Mouse (Mus musculus) heart, adult 2 months (tissue): ENCODE results near the gene Tmub1. TPM values are rescaled to one million over a fixed set of nuclear protein-coding genes. Genes with fewer than 3 reads are reported as not detected.
A peak's percentile ranks its signal among the peaks of the same experiment; 100 is the strongest.
"Not testable (repeated sequence)": the region's sequence is repeated elsewhere in the genome, so short reads cannot be mapped to it uniquely, and the experiment has no call there.

Experiments
- DNase-seq, 2 experiments: peaks; one replicate each; pipeline ENCODE4 v3.0.0; 2021
- H3K27ac ChIP-seq: fragments of 200-600 bp; 2 replicates; pipeline ENCODE4 v1.8.1; 2022
- H3K27me3 ChIP-seq: fragments of 200-500 bp; 2 replicates; pipeline ENCODE4 v1.6.1; 2012; ENCODE audit warnings: mild to moderate bottlenecking, low read length, inconsistent platforms, mixed read lengths; ENCODE audit not compliant: control insufficient read depth, insufficient read depth
- H3K36me3 ChIP-seq: fragments of 200-500 bp; 2 replicates; pipeline ENCODE4 v1.6.1; 2012; ENCODE audit warnings: low read length, inconsistent platforms; ENCODE audit not compliant: control insufficient read depth, insufficient read depth
- H3K4me1 ChIP-seq: fragments of 200-500 bp; 2 replicates; pipeline ENCODE4 v1.6.1; 2011; ENCODE audit warnings: low read length; ENCODE audit not compliant: control insufficient read depth, insufficient read depth
- H3K4me3 ChIP-seq: fragments of 200-600 bp; 2 replicates; pipeline ENCODE4 v1.8.1; 2022
- H3K79me2 ChIP-seq: fragments of 200-500 bp; replicated peaks from 2 replicates; pipeline ENCODE4 v1.6.1; 2012; ENCODE audit warnings: mild to moderate bottlenecking, inconsistent platforms, low read length, moderate library complexity, mixed read lengths; ENCODE audit not compliant: control insufficient read depth, insufficient read depth
- H3K9ac ChIP-seq: fragments of 200-500 bp; 2 replicates; pipeline ENCODE4 v1.6.1; 2012; ENCODE audit warnings: low read depth, mild to moderate bottlenecking, control low read depth, inconsistent platforms, low read length, mixed read lengths
- CTCF ChIP-seq: fragments of 200-600 bp; IDR thresholded peaks from 2 replicates; pipeline ENCODE4 v1.8.1; 2022; ENCODE audit warnings: antibody characterized with exemption, mild to moderate bottlenecking, moderate library complexity
- WGBS: fragments of 180-500 bp; shearing (Covaris S2); methylation state at CpG from one replicate; pipeline ENCODE4 v1.1.7; 2018; 5-methylcytosine and 5-hydroxymethylcytosine counted together
- intact Hi-C: fragments of 180-260 bp; cut with DNase I; formaldehyde crosslinking; loops from one replicate; pipeline ENCODE4 v1.15.1; 2025
- polyA plus RNA-seq: library from polyadenylated mRNA; depleted of rRNA; stranded (reverse); fragments of >200 nt; gene quantifications from 2 replicates; pipeline ENCODE4 v1.2.3, GENCODE M21; 2012; rRNA removed
- total RNA-seq, 2 experiments: library from RNA; stranded (reverse); gene quantifications; 2 replicates each; pipeline ENCODE4 v1.2.3; 2021

Gene Tmub1
- total and polyA plus RNA-seq, 3 experiments, result 10.4 to 34.0 (median 13.9) TPM

GRCm38 (mm10) chr5:24396254-24396653 lies 51.4 kb downstream of the Tmub1 start:
- H3K4me3 ChIP-seq, H3K4me1 ChIP-seq, H3K36me3 ChIP-seq, H3K27me3 ChIP-seq, intact Hi-C loops, H3K27ac ChIP-seq, DNase-seq, H3K79me2 ChIP-seq, H3K9ac ChIP-seq: not testable (repeated sequence)
- TF ChIP-seq CTCF, result peak; percentile 57
- 88% methylated on average over 6 of the region's 6 CpGs for WGBS

Other genes with a start within 250 kb of the Tmub1 start
- gene Kcnh2, start 96.2 kb downstream of the Tmub1 start, total RNA-seq, result 10 to 100 TPM; 59.3 to 68.5 TPM
- 119 and 121 TPM in 2 replicates for gene Kcnh2, start 96.2 kb downstream of the Tmub1 start, polyA plus RNA-seq
- 10 to 100 TPM; 23.5 to 24.4 TPM for gene Nos3, start 83.0 kb downstream of the Tmub1 start, total RNA-seq
- 26.3 and 30.7 TPM in 2 replicates for gene Nos3, start 83.0 kb downstream of the Tmub1 start, polyA plus RNA-seq
- gene Atg9b, start 55.7 kb downstream of the Tmub1 start, total RNA-seq, result 1 to 10 TPM in 1 of 2 experiments, under 1 TPM in 1; 0.89 to 1.1 TPM
- gene Atg9b, start 55.7 kb downstream of the Tmub1 start, polyA plus RNA-seq, result 2.2 and 2.3 TPM in 2 replicates
- gene Abcb8, start 54.2 kb downstream of the Tmub1 start, total RNA-seq, result 10 to 100 TPM; 81.2 to 89.8 TPM
- 148 and 151 TPM in 2 replicates for gene Abcb8, start 54.2 kb downstream of the Tmub1 start, polyA plus RNA-seq
- under 1 TPM in 1 of 2 experiments, not detected in 1; 0.14 TPM for gene Asic3, start 34.5 kb downstream of the Tmub1 start, total RNA-seq
- gene Asic3, start 34.5 kb downstream of the Tmub1 start, polyA plus RNA-seq, result 0.32 and 0.59 TPM in 2 replicates
- 10 to 100 TPM; 19.9 to 21.7 TPM for gene Cdk5, start 24.3 kb downstream of the Tmub1 start, total RNA-seq
- gene Cdk5, start 24.3 kb downstream of the Tmub1 start, polyA plus RNA-seq, result 42.7 and 51.8 TPM in 2 replicates
- gene Slc4a2, start 24.0 kb downstream of the Tmub1 start, total RNA-seq, result 10 to 100 TPM; 22.4 to 25.9 TPM
- gene Slc4a2, start 24.0 kb downstream of the Tmub1 start, polyA plus RNA-seq, result 37.9 and 41.2 TPM in 2 replicates
- gene Fastk, start 2.6 kb downstream of the Tmub1 start, total RNA-seq, result 100 to 1,000 TPM; 287 to 328 TPM
- gene Fastk, start 2.6 kb downstream of the Tmub1 start, polyA plus RNA-seq, result 609 and 613 TPM in 2 replicates
- gene Agap3, start 4.3 kb upstream of the Tmub1 start, total RNA-seq, result 100 to 1,000 TPM in 1 of 2 experiments, 10 to 100 TPM in 1; 88.4 to 103 TPM
- gene Agap3, start 4.3 kb upstream of the Tmub1 start, polyA plus RNA-seq, result 78.1 and 102 TPM in 2 replicates
- not detected for gene Gbx1, start 79.3 kb upstream of the Tmub1 start, total RNA-seq
- 0.06 TPM in 1 of 2 replicates, not detected in the other for gene Gbx1, start 79.3 kb upstream of the Tmub1 start, polyA plus RNA-seq
- 10 to 100 TPM; 80.8 to 93.5 TPM for gene Asb10, start 93.1 kb upstream of the Tmub1 start, total RNA-seq
- gene Asb10, start 93.1 kb upstream of the Tmub1 start, polyA plus RNA-seq, result 138 and 163 TPM in 2 replicates
- not detected for gene 4931409K22Rik, start 109.0 kb upstream of the Tmub1 start, total RNA-seq
- 0.06 TPM in 1 of 2 replicates, not detected in the other for gene 4931409K22Rik, start 109.0 kb upstream of the Tmub1 start, polyA plus RNA-seq
- gene Abcf2, start 129.6 kb upstream of the Tmub1 start, total RNA-seq, result 10 to 100 TPM; 52.5 to 55.8 TPM
- 43.3 and 57.2 TPM in 2 replicates for gene Abcf2, start 129.6 kb upstream of the Tmub1 start, polyA plus RNA-seq
- 1 to 10 TPM; 7.5 to 9.0 TPM for gene Chpf2, start 138.9 kb upstream of the Tmub1 start, total RNA-seq
- 9.9 and 12.3 TPM in 2 replicates for gene Chpf2, start 138.9 kb upstream of the Tmub1 start, polyA plus RNA-seq
- gene Smarcd3, start 176.6 kb upstream of the Tmub1 start, total RNA-seq, result 10 to 100 TPM; 58.7 to 61.8 TPM
- gene Smarcd3, start 176.6 kb upstream of the Tmub1 start, polyA plus RNA-seq, result 60.2 and 61.0 TPM in 2 replicates
- 10 to 100 TPM; 32.2 to 39.9 TPM for gene Nub1, start 237.7 kb upstream of the Tmub1 start, total RNA-seq
- 26.3 and 32.8 TPM in 2 replicates for gene Nub1, start 237.7 kb upstream of the Tmub1 start, polyA plus RNA-seq